Mouse (Mus musculus): ENCODE measurements at regions not wholly inside any gene's neighbourhood (a gene's known extent, or its start where the extent isn't known, plus 50 kb on each side); places are given as distances from the start of the nearest gene placed in this dataset.

DNA sequence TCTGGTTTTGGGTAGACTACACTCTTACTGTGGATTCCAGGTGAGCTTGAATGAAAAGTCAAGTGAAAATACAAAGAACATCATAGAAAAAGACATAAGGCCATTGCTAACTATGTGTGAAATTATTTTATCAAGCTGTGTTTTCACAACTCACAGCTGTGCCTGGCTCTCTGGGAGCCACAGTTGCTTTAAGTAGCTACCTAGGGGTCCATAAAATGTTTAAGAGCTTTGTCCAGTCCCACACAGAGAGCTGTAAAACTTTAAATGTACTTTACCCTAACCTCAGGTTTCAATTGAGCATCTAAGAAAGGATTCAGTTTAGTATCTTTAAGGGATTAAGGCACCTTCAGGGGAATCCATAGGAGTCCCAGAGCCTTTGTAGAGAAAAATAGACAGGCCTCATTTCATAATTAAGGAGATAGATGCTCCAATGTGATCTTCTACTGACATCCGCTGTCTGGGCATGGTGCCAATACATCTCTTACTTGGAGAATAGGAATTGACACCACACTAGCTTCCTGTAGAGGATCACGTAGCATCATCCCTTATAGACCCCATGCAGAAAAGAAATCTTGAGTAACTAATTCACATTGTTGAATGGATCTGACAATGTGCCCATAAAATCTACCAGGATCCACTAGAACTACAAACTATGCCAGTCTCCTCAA, 626.5 kb downstream of the Gsdmc2 start:
- in situ Hi-C loops (cut with MboI; ENCODE audit: unreplicated experiment in 2 of 2), result no loop called here

DNA sequence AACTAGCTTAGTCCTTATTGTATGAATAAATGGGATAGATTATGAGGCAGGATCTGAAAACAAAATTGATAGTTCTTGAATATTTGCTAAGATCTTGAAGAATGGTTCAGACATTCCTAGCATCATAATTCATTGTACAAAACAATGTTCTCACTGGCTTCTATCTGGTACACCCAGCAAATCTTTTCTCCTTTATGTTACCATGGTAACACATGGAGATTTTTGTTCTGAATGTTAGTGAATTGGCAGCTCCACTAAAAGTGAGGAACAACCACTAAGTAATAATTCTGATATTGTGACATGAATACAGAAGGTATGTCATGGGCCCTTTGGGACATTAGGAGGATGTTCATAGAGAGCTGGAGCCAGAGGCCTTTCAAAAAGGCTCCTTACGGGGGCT, 639.8 kb downstream of the Gsdmc2 start:
- in situ Hi-C loops (cut with MboI; ENCODE audit: unreplicated experiment in 2 of 2), result no loop called here

DNA sequence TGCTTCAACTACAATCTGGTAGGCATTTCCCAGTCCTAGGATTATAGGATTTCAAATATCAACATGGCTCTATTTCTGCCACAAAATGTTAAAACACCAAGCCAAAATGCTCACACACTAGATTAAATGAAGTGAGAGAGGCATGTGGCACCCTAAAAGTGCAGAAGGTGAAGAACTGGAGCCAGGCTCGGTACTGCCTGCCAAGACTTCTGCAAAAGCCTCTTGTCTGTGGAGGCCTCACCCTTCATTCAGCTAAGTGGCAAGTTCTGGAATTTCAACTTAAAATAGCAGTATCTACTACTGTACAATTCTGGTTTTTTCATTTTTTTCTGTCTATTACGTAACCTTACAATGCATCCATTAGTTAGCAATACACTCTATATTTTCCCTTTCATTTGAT, 649.9 kb downstream of the Gsdmc2 start:
- in situ Hi-C loops (cut with MboI; ENCODE audit: unreplicated experiment in 2 of 2), result no loop called here

DNA sequence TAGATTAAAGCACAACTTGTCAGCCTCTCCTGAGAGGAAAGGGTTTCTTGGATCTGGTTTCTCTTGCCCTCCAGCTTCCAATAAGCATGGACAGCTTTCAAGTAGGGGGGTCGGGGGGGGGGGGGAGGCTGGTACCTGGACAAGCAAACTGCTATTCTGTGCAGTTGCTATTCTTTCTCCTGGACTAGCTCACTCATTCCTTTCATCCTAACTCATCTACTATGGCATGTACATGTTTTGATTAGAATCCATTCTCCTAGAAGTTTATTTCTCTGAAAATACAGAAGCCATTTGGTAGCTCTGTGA, 650.5 kb downstream of the Gsdmc2 start:
- in situ Hi-C loops (cut with MboI; ENCODE audit: unreplicated experiment in 2 of 2), result no loop called here

DNA sequence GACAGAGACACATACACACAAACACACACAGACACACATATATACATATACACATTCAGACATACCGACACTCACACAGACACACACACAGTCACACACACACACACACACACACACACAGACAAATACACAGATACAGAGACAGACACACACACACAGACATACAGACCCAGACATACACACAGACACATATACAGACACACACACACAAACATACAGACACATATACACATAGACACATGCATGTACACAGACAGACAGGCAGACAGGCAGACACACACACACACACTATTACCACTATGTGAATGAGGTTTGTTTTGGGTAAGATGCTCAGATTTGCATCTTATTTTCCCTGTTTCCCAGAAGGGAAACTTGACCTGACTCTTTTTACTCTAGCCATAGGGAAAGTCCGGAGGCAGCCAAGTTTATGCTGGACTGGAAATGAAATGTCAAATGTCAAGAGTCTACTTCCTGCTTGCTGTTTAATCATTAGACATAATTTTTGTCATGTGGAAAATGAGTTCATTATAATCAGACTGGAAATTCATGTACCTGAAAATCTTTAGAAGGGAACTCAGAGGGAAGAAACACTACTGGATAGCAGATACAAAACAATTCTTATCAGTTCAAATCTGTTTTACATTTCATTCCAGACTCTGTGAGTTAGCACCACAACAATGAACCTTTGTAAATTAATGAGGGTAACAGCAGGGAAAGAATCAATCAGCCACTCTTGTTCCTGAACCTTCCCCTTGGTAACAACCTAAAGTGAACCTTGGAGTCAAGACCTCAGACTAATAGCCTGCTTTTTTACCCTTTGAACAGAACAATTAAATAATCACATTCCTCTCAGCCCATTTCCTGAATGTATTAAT, 651.1 kb downstream of the Gsdmc2 start:
- in situ Hi-C loops (cut with MboI; ENCODE audit: unreplicated experiment in 2 of 2), result no loop called here

DNA sequence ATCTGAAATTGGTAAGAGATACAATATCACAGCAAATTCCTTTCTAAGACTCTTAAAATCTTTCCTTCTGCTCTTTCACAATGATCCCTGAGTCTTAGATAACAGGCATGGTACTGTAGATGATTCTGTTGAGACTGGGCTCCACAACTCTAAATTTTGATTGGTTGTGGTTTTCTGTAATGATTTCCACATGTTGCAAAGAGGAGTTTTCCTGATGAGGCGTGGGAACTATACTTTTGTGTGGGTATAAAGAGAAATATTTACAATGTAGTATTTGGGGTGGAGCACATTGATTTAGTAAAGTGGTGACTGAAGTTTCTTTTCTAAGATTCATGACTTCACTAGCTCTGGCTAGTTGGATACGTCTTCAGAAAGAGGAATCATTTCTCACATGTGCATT, 653.2 kb downstream of the Gsdmc2 start:
- in situ Hi-C loops (cut with MboI; ENCODE audit: unreplicated experiment in 2 of 2), result no loop called here

DNA sequence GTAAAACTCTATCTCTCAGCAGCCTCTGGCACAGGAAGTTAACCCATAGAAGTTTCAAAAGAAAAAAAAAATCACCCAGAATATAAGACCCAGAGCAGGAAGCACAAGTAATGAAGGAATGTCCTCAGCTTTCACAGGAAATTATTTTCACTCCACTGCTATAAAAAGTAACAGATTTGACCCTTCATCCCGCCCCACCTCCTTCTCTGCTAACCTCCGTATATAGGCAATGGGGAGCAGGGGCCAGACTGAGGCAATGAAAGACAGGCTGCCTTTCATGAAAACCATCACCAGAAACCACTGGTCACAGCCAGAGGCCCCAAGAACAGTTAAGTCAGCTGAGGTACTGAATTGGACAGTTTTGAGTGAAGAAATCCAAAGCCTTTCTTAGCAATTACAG, 654.9 kb downstream of the Gsdmc2 start:
- in situ Hi-C loops (cut with MboI; ENCODE audit: unreplicated experiment in 2 of 2), result no loop called here

DNA sequence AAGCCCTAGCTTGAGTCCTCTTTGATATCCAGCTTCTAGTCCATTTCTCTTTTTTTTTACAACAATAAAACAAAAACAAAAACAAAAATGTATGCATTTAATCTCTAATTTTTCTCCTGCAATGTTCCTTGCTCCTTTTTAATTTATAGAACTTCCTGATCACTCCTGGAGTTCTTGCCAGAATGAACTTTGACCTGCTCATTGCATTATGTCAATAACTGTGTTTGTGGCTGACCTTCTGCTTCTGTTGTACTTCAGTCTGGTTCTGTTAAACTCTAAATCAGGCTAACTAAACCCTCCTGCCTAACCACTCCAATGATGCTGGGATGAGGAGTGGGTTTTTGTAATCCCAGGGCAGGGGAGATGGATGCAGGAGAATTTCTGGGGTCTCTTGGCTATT, 674.0 kb downstream of the Gsdmc2 start:
- in situ Hi-C loops (cut with MboI; ENCODE audit: unreplicated experiment in 2 of 2), result no loop called here

DNA sequence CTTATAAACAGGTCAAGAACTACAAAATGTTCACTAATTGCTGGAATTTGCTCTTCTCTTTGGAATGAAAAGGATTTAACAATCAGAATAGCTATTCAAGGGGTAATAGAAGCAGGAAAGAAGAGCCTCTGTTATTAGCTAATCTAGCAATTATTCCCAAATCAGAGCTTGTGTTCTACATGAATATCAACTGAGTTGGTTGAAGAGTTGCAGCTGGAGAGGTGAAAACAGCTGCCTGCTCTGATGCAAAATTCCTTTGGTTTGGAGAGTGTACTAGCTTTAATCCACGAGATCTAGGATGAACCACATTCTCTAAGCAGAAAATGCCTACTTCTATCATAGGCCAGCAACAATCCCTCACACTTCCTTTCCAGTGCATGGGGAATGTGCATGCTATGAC, 674.8 kb downstream of the Gsdmc2 start:
- in situ Hi-C loops (cut with MboI; ENCODE audit: unreplicated experiment in 2 of 2), result no loop called here

DNA sequence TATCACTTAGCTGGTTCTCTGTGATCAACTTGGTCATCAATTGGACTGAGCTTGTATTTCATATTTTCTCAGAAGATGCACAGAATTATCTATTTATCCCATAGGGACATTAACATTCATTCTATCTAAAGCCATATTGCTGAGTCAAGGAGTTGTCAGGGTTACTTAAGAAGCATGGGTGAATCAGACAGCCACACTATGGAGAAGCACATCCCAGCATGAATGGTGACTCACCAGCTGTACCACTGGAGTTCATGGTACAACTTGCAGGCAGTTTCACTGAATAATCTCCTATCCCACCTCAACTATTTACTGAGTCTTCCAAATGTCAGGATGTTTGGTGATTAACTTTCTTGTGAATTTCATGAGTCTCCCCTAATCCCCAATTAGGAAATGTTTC, 678.6 kb downstream of the Gsdmc2 start:
- in situ Hi-C loops (cut with MboI; ENCODE audit: unreplicated experiment in 2 of 2), result no loop called here

DNA sequence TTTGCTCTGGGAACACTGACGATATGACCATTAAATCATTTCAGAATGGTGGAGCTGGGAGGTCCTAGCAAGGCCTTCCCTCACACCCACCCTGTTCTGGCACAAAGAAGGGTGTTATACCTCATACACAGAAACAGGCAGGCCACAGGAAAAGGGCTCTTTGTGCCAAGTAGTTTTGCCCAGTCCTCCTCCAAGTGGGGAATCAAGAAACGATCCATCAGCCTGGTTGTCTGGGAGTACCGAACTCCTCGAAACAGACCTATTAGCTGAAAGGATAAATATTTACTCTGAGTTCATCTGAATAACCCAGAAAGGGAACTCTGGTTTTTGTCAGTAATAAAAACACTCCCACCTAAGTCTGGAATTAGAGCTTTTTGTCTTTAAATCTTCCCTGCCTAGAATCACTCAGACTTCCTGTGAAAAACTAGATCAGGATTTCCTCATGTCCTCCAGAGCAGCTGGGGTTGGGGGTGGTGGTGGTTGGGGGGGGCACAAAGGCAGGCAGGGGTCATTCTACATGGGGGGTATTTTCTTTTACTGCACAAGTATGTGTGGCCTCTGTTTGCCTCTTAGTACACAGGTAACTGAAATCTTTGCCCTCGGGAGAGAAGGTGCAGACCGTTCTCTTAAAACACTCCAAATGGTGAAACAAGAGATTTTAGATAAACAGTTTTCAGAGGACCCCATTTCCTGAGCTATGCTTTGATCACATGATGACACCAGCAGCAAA, 681.3 kb downstream of the Gsdmc2 start:
- in situ Hi-C loops (cut with MboI; ENCODE audit: unreplicated experiment in 2 of 2), result no loop called here

DNA sequence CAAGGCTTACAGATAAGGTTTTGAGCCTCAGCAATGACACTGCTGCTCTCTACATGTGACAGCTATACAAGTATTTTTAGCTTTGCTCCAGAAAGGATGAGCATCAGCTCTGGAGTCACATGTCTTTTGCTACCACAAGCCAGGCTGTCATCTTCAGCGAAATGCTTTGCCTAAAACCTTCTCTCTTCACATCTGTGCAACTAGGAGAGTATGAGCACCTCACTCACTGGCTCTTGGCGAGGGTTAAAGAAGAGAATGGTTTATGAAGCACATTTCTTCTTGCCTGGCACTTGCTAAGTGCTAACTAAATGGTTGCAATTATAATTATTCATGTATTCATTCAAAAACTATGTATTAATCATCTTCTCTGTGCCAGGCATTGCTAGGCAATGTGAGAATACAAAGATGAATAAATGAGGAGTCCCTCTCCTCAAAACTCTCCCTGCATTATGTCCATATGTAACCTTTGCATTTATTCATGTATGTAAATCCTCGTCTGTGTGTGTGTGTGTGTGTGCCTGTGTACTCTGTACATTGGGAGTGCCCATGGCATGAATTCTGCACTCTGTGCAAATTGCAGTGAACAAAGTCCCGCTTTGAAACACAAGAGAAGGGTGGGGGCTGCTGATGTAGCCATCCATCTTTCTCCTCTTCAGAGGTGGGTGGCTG, 682.0 kb downstream of the Gsdmc2 start:
- in situ Hi-C loops (cut with MboI; ENCODE audit: unreplicated experiment in 2 of 2), result no loop called here

DNA sequence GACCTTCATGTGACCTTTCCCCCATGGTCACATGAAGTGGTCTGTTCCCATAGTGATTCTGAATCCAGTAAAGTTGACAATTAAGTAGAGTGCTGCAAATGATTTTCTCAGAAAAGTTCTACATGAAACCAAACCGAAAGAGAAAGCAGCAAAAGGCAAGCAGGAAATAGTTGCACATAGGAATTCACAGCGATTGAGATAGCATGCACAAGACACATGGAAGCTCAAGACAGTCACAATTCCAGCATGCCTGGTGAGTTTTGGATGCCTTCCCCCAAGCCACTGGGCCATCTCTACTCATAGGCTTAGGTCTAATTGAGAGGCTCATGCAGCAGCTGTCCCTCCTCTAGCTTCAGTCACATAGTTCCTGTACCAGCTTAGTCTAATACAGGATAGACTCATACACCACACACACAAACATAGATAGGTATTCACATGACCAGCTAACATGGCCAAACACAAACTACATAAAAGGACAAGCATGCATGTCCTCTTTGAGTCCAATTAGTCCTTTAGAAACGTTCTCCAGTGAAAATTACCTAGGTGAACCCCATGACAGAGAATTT, 721.8 kb downstream of the Gsdmc2 start:
- in situ Hi-C loops (cut with MboI; ENCODE audit: unreplicated experiment in 2 of 2), result no loop called here

DNA sequence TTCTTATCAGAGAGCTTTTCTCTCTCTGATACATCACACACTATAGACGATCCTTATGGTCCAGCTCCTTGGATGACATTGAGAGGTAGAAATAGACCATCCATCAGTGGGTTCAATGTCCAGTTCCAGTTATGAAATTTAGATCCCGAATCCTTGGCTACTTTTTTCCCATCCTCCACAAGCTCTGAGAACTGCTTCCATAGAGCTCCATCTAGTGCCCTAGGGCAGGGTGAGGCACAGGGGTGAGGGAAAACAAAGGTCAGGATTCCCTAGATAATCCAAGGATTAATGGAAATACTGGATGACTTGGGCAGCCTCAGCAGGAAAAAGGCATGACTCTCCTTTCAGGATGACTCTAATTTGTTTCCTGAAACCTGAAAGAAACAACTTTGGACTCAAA, 732.1 kb downstream of the Gsdmc2 start:
- in situ Hi-C loops (cut with MboI; ENCODE audit: unreplicated experiment in 2 of 2), result no loop called here

DNA sequence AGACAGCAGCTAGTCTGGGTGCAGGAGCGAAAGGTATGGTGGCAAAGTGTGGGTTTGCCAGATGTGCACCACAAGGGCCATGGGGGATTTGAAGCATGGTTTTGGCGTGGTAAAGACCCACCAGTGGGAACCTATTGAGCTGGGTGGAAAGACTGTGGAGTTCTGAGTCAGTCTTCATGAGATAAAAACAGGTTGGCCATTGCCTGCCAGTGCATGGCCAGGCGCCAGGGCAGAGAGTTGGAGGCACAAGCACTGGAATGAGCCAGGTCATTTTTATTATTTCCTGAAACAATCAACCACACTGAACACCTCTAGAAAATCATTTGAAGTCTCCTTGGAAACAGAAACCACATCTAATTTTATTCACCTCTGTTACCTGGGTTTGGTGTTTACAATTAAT, 744.9 kb downstream of the Gsdmc2 start:
- in situ Hi-C loops (cut with MboI; ENCODE audit: unreplicated experiment in 2 of 2), result no loop called here

DNA sequence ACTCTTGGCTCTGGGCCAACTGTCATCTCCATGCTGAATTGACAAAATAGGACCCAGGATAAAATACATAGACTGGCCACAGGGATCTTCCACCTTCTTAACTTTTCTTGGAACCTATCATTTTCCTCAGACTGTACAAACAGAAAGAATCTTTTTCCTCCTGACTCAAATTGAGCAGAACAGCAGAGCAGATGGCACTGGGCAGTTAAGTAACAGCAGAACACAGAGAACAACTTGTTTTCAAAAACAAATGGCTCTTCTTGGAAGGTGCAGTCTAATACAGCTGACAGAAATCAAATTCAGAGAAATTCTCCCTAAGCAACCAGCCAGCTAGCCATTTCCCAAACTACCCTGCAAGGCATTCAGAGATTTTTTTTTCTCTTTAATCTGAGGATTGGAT, 763.0 kb downstream of the Gsdmc2 start:
- in situ Hi-C loops (cut with MboI; ENCODE audit: unreplicated experiment in 2 of 2), result no loop called here

DNA sequence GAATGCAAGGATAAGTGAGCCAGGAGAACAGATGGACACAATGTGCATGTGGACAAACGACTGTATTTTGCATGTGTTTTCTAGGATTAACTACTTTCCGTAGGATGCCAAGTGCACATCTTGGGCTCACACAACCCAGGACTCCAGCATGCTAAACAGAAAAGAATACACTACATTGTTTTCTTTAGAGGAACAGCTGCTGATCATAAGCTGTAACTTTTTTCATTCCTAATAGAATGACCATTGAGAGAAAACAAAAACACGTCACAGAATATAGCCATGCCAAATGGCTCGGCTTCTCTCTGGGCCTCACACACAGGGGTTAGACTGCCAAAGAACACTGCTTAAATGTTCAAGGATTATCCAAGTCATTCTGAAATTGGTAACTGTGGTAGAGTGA, 765.2 kb downstream of the Gsdmc2 start:
- in situ Hi-C loops (cut with MboI; ENCODE audit: unreplicated experiment in 2 of 2), result no loop called here

DNA sequence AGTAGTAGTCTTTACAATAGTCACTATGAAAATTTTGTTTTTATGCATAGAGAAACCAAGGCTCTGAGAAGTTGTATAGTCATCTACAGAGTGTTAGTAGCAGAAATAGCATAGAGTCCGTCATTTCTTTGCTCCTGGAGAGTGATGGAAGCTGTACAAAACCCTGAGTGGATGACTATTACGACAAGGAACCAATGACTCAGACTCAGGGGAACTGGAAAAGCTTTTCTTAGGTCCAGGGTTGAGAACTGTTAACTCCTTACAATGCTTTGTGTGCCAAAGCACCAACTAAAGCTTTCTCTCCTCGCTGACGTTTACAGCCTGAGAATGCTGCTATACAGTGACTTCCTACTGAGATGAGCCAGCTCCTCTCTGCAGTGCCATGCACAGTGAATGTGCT, 773.1 kb downstream of the Gsdmc2 start:
- in situ Hi-C loops (cut with MboI; ENCODE audit: unreplicated experiment in 2 of 2), result no loop called here

DNA sequence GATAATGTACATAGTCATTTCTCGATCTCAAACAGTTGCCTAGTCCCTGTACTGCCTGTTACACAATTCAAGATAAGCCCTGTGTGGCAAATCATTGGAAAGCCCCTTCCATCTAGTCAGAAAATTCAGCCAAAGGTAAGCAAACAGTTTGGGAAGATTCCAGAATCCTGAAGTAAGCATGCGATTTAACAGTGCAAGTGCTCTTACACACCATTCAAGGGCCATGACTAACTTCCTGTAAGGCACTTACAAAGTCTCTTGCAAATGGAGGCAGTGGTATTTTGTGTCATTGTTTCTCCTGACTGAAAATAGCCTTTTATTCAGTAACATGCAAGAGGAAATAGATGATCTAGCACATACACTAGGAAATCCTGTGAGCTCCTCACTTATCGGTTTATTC, 777.9 kb downstream of the Gsdmc2 start:
- in situ Hi-C loops (cut with MboI; ENCODE audit: unreplicated experiment in 2 of 2), result no loop called here

DNA sequence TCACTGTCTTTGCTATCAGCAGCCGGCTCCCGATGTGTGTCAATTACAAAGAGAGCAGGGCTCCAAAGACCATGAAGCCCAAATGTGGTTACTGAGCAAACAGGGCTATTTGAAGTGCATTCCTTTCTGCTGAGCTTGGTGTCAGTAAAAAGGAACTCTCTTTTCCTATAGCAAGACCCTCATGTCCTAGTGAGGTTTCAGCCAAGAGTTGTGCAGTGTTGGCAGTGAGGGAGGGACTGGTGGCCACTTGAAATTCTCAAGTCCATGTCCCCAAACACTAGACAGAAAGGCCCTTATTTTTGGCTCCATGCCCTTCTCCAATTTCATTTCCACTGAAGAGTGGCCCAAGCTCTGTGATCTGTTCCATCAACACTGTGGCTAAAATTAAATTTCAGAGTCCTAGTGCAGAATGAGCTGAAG, 778.9 kb downstream of the Gsdmc2 start:
- in situ Hi-C loops (cut with MboI; ENCODE audit: unreplicated experiment in 2 of 2), result no loop called here

DNA sequence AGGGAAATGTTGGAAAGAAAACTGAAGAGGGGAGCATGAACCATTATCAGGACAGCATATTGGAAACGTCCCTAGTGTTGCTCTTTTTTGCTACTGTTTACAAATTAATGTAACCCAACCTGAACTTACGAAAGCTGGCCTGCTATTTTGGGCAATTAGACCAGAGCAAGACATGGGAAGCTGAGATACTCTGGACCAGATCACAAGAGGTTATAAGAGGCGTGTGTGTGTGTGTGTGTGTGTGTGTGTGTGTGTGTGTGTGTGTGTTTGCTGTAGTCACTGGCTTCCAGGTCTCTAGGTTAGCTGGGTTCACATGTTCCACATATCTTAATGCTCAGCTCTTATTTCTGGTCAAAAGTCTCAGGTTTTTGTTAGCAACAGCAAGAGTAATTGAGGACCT, 783.1 kb downstream of the Gsdmc2 start:
- in situ Hi-C loops (cut with MboI; ENCODE audit: unreplicated experiment in 2 of 2), result no loop called here

All from v-Abl transformed pro-B cells (cell line).